Mouse (Mus musculus): ENCODE results near the gene Klhl5. TPM values are rescaled to one million over a fixed set of nuclear protein-coding genes. Genes with fewer than 3 reads are reported as not detected.
A peak's percentile ranks its signal among the peaks of the same experiment; 100 is the strongest.
"Not testable (repeated sequence)": the region's sequence is repeated elsewhere in the genome, so short reads cannot be mapped to it uniquely, and the experiment has no call there.

Klhl5 gene
- total RNA-seq, 1 experiment from 2014 or later: 24.7 TPM

DNA sequence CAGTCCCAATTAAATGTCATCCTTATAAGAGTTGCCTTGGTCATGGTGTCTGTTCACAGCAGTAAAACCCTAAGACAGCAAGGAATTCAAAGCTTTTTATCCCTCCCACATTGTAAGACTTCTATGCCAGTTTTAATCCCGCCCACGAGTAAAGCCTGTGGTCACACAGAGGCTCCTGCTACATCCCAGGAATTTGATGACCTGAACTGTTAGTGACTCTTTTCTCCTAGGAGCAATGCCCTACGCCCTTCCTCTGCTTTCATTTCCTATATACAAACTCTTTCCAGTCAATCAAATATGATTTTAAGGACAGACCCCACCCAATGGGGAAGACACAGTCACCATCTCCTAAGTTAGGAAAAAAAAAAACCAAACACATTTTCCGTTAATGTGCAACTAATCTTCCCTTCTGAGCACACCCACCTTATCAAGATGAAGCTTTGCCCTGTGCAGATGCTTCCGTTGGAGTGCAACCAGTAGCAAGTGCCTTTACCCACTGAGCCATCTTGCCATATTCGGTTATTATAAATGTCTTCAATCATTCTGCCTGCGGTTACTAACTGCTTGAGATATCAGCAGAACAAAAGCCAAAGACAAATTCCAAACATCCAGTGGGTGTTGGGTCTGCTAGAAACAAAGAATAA, 12.3 kb upstream of the Klhl5 start:
- ATAC-seq (ENCODE audit: extremely low read depth, insufficient number of reproducible peaks, low FRiP score, poor library complexity, severe bottlenecking): no peak

DNA sequence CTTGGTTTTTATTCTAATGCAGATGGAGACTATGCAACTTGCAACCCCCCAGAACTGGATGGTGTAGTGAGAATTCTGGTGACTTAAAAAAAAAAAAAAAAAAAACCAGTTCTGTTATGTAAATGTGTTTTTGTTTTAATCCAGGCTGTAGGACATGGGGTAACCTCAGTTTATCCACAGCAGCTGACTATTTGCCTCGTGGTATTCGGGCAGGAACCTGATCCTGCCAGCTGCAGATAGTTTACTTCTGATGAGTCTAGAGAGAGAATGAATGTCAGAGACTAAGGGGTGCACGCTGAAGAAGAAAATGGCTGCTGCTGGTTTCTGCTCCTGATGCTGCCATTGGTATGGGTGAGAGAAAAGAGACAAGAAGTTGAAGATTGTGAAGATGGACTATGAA, 11.3 kb upstream of the Klhl5 start:
- ATAC-seq (ENCODE audit: extremely low read depth, insufficient number of reproducible peaks, low FRiP score, poor library complexity, severe bottlenecking): no peak

DNA sequence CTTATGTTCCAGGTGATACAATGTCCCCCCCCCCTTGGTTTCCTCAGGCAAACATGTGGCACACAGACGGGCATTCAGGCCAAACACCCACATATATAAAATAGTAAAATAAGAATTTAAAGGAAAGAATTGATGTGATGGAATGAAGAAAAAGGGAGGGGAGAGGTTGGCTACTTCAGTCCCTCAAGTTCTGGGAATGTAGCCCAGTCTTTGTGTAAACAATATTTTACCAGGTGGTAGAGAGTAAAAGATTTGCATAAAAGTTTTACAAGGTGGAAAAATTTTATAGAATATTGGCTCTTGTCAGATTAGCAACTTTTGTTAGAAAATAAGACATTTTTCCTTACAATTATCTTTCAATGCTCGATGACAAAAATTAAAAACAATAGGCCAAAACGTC, 10.5 kb upstream of the Klhl5 start:
- ATAC-seq (ENCODE audit: extremely low read depth, insufficient number of reproducible peaks, low FRiP score, poor library complexity, severe bottlenecking): no peak

DNA sequence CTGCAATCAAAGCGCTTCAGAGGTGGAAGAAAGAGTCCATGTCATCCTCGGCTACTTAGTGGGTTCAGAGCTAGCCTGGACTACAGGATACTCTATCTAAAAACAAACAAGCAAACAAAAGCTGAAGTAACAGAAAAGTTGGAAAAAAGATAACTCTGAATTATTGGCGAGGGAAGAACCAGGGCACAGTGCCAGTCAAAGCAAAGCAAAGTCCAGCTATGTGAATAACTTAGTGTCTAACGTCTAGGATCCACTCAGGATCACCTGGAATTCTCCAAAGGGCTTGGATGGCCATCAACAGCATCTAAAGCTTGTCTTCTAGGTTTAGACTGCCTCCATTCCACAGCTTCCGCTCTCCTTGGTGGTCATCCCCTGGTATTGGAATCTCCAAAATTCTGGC, 9.9 kb upstream of the Klhl5 start:
- ATAC-seq (ENCODE audit: extremely low read depth, insufficient number of reproducible peaks, low FRiP score, poor library complexity, severe bottlenecking): no peak

DNA sequence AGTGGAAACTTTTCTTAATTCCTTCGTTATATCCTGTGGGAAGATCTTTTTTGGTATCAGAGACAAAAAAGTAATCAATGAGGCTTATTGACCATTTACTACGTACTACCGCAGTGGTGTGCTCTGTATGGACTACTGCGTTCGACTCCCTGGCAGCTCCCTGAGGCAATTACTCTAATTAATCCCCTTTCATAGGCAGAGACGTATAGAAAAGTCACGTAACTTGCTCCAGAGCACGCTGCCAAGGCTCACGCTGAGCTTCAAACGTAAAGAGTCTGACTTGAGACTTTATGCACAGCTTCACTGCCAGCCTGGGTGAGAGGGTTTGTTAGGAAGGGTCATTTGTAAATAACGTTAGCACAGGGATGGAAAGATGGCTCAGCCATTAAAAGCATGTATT, 7.3 kb upstream of the Klhl5 start:
- ATAC-seq (ENCODE audit: extremely low read depth, insufficient number of reproducible peaks, low FRiP score, poor library complexity, severe bottlenecking): no peak

DNA sequence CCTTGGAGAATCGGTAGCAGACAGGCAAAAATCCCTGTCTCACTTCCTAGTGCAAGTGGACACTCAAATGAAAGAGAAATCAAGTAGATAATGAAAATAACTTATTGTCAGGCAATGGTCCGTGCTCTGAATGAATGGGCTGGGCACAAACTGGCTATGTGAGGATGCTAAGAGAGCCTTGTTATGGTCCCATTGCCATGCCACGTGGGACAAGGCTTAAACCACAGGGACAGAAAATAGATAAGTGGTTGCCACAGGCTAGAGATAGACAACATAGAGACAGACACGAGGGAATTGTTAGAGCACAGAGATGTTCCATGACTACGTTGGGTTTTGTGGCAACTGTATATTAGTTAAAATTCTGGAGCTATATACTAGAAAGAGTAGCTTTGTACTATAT, 6.1 kb upstream of the Klhl5 start:
- no peak for ATAC-seq (ENCODE audit: extremely low read depth, insufficient number of reproducible peaks, low FRiP score, poor library complexity, severe bottlenecking)

DNA sequence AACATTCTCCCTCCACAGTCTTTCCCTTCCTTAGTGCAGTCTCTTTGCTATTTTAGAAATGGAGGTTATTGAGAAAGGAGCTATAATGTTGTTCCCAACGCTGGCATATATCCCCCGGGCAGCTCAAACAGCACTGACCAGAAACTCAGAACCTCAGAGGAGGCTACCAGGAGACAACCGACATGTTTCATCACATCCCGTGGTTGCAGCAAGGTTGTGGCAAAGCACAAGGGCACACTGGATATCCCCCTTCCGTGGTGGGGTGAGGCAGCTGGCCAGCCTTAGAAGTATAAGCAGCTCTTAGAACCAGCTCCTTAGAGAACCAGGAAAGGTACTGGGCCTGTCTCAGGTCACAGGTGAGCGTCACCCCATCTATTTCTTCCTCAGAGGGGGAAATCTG, 5.7 kb upstream of the Klhl5 start:
- no peak for ATAC-seq (ENCODE audit: extremely low read depth, insufficient number of reproducible peaks, low FRiP score, poor library complexity, severe bottlenecking)

DNA sequence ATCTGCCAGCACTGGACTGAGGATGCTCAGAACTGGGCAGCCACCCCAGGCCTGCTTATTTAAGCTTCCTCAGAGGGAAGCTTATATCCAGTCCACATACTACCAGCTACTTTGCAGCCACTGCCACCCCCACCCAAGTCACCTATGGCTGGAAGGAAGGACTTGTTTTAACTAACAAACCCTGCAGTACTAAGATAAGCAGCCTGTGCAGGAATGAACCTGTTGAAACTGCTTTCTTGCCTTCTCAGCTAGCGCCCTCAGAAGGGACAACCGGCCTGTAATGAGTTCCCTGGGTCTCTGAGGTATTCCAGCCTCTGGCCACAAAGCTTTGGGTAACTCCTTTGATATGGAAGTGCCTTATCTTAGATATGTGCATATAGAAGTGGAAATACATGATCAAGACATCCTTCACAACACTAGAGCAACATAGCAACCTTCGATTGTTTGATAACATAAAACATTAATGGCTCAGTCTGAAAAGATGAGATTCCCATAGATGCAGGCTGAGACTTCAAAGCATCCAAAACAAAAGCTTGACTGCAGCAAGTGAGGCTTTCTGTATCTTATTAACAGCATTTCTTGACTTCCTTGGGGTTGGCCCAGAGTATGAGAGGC, 5.2 kb upstream of the Klhl5 start:
- ATAC-seq (ENCODE audit: extremely low read depth, insufficient number of reproducible peaks, low FRiP score, poor library complexity, severe bottlenecking): no peak

DNA sequence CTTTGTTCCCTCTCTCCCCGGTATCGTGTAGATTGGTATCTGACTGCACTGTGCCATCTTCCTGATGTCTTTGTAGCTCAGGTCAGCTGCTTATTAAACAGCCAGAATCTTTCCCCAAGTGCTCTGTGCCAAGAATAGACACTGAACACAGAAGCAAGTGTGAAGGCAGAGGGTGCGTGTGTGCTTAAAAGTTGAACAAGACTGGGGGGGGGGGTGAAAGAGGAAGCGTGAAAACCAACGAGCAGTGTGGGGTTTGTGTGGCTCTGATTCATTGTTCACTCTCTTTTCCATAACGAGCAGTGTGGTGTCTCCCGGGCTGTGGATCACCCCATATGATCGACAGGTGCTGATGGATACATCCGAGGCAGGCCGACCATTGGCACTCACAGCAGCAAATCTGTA, 4.7 kb upstream of the Klhl5 start:
- peak; percentile 50 for ATAC-seq (ENCODE audit: extremely low read depth, insufficient number of reproducible peaks, low FRiP score, poor library complexity, severe bottlenecking)

DNA sequence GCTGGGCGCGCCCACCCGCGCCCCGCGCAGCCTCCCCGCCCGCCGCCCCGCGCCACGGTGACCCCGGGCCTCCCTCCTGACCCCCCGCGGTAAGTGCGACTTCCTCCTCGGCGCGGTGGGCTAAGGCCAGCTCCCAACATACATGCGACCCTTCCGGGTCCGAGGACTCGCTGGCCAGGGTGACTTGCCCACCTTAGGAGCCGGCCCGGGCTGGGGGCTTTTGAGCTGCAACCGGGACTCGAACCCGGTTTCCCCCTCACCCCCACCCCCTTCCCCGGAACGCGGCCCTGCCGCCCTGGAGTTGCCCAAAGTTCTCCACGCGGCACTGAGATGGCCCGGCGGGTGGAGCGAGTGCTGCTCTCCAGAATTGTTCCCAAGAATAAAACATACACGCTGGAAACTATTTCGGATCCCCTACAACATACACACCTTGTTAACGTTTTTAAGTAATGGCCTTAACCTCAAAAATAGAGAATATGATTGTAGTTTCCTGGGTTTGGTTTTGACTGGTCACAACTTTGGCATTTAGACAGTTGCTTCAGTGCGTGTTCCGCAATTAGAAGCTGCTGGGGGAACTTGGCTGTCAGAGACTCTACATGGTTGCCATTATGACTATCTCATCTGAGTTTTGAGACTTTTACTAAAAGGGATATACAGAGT, 564 bp downstream of the Klhl5 start:
- ATAC-seq (ENCODE audit: extremely low read depth, insufficient number of reproducible peaks, low FRiP score, poor library complexity, severe bottlenecking): peak; percentile 39

DNA sequence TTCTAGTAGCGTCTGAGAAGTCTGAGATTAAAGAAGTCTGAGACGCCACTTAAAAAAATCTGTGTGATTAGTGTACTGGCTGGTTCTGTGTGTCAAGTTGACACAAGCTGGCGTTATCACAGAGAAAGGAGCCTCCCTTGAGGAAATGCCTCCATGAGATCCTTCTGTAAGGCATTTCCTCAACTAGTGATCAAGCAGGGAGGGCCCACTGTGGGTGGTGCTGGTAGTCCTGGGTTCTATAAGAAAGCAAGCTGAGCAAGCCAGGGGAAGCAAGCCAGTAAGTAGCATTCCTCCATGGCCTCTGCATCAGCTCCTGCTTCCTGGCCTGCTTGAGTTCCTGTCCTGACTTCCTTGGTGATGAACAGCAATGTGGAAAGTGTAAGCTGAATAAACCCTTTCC, 4.9 kb downstream of the Klhl5 start:
- ATAC-seq (ENCODE audit: extremely low read depth, insufficient number of reproducible peaks, low FRiP score, poor library complexity, severe bottlenecking): not testable (repeated sequence)

DNA sequence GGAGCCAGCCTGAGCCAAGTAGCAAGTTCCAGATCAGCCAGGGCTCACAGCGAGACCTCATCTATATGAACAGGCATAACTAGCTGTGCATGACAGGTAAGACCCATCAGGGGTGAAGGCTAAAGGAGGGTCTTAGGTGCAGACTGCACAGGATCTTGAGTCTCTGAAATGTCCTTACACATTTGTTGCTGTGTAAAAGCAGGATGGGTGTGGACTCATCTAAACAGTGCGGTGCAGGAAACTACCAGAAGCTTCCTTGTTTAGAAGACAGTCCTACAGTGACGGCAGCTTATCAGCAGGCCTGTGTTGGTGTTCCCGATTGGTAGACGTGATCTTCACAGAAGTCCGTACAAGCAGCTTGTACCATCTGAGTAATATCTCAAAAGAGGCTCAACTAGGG, 6.0 kb downstream of the Klhl5 start:
- no peak for ATAC-seq (ENCODE audit: extremely low read depth, insufficient number of reproducible peaks, low FRiP score, poor library complexity, severe bottlenecking)

DNA sequence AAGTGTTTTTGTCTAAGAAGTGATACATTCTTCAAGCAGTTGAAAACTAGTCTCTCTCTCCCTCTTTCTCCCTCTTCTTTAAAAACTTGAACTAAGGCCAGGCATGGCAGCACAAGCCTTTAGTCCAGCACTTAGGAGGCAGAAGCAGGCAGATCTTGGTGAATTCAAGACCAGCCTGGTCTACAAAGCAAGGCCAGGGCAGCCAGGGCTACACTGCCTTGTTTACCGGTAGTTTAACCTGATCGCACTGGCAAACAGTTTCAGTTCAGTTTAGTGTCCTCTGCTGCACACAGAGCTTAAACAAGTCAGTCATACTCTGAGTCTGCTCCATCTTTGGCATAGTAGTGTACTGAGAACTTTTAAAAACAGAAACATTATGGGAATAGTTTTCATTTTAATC, 9.4 kb downstream of the Klhl5 start:
- no peak for ATAC-seq (ENCODE audit: extremely low read depth, insufficient number of reproducible peaks, low FRiP score, poor library complexity, severe bottlenecking)

DNA sequence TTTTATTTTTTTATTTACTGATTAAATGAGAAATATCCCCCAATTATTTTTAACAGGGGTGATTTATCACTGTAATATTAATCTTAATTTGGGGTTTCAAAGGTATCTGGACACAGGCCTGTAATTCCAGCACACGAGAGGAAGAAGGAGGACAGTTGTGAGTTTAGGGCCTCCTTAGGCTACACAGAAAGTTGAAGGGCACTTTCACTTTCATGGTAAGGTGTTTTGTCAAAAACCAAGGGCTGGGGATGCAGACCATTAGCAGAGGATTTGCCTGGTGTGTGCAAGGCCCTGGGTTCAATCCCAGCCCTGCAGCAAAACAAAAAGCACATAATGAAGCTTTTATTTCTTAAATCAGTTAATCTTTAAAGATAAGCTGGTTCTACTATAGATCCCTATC, 12.2 kb downstream of the Klhl5 start:
- ATAC-seq (ENCODE audit: extremely low read depth, insufficient number of reproducible peaks, low FRiP score, poor library complexity, severe bottlenecking): no peak

DNA sequence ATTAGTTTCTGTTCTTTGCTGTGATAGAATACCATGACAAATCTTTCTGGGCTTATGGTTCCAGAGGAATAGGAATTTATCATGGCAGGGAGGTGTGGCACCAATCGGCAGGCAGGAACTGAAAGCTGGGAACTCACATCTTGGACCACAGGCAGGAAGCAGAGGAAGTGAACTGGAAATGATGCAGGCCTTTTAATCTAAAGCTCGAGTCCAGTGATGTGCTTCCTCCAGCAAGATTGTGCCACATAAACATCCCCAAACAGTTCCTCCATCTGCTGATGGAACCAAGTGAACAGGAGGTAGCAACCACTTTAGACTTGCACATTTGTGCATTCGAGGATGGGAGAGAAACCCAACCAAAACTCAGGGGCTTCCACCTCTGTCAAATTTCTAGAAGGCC, 12.6 kb downstream of the Klhl5 start:
- ATAC-seq (ENCODE audit: extremely low read depth, insufficient number of reproducible peaks, low FRiP score, poor library complexity, severe bottlenecking): no peak

DNA sequence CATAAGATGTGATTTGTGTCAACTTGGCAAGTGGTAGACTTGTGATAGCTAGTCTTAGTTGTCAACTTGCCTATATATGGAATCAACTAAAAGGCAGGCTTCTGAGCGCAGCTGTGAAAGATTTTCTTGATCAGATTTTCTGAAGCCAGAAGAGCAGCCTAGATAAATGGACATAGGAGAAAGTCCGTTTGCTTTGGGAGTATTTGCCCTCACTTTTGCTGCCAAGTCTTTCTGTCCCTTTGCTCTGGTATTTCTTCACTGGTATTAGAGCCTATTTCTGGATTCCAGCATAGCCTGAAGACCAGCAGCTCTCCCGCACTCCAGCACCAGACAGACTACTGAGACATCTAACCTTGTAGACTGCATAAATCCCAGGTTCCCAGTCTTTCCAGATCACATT, 15.3 kb downstream of the Klhl5 start:
- no peak for ATAC-seq (ENCODE audit: extremely low read depth, insufficient number of reproducible peaks, low FRiP score, poor library complexity, severe bottlenecking)

DNA sequence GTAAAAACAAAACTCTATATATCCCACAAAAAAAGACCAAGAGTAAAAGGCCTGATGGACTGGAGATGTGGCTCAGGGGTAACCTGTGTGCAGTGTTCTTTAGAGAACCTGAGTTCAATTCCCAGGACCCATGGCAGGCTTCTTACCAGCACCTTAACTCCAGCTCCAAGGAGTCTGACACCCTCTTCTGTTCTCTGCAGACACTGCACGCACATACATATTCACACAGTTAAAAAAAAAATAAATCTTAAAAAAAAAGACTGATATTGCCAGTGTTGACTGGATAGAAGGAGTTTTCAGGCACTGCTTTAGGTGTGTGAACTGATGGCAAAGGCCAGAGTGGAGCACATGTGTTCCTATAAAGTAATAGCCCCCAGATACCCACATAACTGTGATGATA, 18.8 kb downstream of the Klhl5 start:
- ATAC-seq (ENCODE audit: extremely low read depth, insufficient number of reproducible peaks, low FRiP score, poor library complexity, severe bottlenecking): no peak

DNA sequence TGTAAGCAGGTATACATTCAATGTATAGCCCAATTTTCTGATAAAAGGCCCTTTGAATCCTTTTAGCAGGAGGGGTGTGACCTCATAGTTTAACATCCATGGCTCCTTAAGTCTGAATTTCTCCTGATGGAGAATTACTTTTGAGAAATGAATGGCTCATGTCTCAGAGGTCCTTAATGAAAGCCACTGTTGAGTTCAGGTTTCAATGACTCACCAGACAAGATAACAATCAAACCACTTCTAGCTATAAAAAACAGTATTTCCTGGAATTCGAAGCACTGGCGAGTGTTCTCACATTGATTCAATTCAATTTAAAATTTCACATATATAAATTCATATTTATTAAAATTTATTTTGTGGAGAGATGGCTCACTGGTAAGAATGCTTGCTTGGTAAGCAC, 21.1 kb downstream of the Klhl5 start:
- no peak for ATAC-seq (ENCODE audit: extremely low read depth, insufficient number of reproducible peaks, low FRiP score, poor library complexity, severe bottlenecking)

DNA sequence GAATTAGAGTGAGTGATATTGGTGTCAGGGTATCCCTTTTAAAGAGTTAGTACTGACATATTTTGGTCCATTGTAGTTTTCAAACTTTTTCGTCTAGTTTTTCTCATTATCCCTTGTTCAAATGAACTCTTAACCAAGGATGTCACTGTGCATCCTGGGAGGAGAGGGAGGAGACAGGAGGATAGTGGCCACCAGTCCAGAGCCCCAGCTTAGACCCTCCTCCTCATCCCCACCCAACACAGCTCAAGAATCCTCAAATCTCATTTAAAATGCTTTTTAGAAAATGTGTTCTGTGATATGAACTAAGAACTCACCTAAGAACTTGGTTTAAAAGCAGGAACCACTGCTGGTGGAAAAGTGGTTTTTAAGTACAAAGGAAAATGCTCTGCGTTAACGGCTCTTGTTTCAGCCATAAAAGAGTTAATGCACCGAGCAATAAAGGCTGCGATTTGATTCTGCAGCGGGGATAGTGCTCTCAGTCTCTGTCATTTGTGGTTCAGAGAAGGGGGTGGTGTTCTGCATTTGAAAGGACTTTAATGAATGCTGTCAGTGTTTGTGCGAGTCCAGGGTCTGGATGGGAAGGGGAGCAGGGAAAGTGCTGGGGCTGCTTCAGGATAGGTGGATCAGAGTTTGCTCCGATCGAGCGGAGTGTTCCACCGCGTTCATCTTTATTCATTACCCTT, 23.3 kb downstream of the Klhl5 start:
- no peak for ATAC-seq (ENCODE audit: extremely low read depth, insufficient number of reproducible peaks, low FRiP score, poor library complexity, severe bottlenecking)

DNA sequence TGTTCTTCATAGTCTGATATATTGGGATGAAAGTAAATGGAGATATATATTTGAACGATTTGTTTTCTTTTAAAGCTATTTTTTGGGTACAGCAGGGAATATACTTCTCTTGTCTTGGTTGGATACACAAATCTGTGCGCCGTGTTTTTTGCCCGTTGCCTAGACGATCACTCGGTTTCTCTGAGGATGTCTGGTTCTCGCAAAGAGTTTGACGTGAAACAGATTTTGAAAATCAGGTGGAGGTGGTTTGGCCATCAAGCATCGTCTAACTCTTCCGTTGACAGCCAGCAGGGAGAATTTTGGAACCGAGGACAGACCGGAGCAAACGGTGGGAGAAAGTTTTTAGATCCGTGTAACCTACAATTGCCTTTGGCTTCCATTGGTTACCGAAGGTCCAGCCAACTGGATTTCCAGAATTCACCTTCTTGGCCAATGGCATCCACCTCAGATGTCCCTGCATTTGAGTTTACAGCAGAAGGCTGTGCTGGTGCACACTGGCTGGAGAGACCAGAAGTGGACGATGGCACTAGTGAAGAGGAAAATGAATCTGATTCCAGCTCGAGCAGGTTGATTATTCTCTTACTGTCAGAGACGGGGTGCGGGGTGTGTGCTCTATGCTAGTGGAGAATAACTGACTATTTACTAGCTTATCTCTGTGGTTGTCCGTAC, 24.0 kb downstream of the Klhl5 start:
- ATAC-seq (ENCODE audit: extremely low read depth, insufficient number of reproducible peaks, low FRiP score, poor library complexity, severe bottlenecking): no peak
